Mouse (Mus musculus) CH12.LX (cell line): ENCODE measurements around the gene Atox1. TPM values are rescaled to one million over a fixed set of nuclear protein-coding genes. Genes with fewer than 3 reads are reported as not detected.
"Not testable (repeated sequence)": the region's sequence is repeated elsewhere in the genome, so short reads cannot be mapped to it uniquely, and the experiment has no call there.

Source experiments
- DNase-seq: peaks from one replicate; pipeline ENCODE4 v3.0.0-alpha.2; 2013; ENCODE audit errors: extremely low read depth
- H3K27ac ChIP-seq: 2 replicates; pipeline ENCODE4 v1.5.1; 2012; ENCODE audit warnings: low read depth, mild to moderate bottlenecking, control low read depth, moderate library complexity; ENCODE audit not compliant: insufficient read depth
- H3K27me3 ChIP-seq: replicated peaks from 2 replicates; pipeline ENCODE3; 2012; ENCODE audit warnings: inconsistent platforms
- H3K36me3 ChIP-seq, 2 experiments: replicated peaks in 1 of 2; 2 replicates each; pipeline versions ENCODE3 to v1.6.1; 2012; ENCODE audit warnings: inconsistent platforms in 1 of 2, low read length in 1 of 2, mild to moderate bottlenecking in 1 of 2, mixed read lengths in 1 of 2, moderate library complexity in 1 of 2; ENCODE audit not compliant: control insufficient read depth in 1 of 2, insufficient read depth in 1 of 2
- H3K4me1 ChIP-seq, 2 experiments: 2 replicates each; pipeline ENCODE4 v1.6.1; 2012; ENCODE audit warnings: inconsistent platforms in 1 of 2, moderate library complexity in 1 of 2; ENCODE audit not compliant: insufficient read depth in 2 of 2, control insufficient read depth in 1 of 2
- H3K4me2 ChIP-seq: 2 replicates; pipeline ENCODE4 v1.6.1; 2012; ENCODE audit warnings: low read depth, mild to moderate bottlenecking, control low read depth; ENCODE audit not compliant: poor library complexity, insufficient read depth, severe bottlenecking
- H3K4me3 ChIP-seq, 3 experiments: fragments of 150-350 bp in 1 of 3; sonication (generic) in 1 of 3; replicated peaks in 1 of 3; 2 replicates each; pipeline versions ENCODE3 to v1.5.1; 2011 to 2012; ENCODE audit warnings: low read depth in 2 of 3, low read length in 2 of 3, mild to moderate bottlenecking in 2 of 3, moderate library complexity in 2 of 3, control low read depth in 1 of 3, improper control_type of control experiment in 1 of 3, inconsistent platforms in 1 of 3, mixed read lengths in 1 of 3; ENCODE audit not compliant: poor library complexity in 1 of 3
- H3K79me2 ChIP-seq: replicated peaks from 2 replicates; pipeline ENCODE4 v1.6.1; 2012; ENCODE audit warnings: mild to moderate bottlenecking, moderate library complexity; ENCODE audit not compliant: control insufficient read depth, poor library complexity, insufficient read depth, severe bottlenecking; ENCODE audit errors: extremely low read depth
- H3K9ac ChIP-seq: 2 replicates; pipeline ENCODE4 v1.6.1; 2012; ENCODE audit warnings: low read depth, mild to moderate bottlenecking, control low read depth, moderate library complexity; ENCODE audit not compliant: insufficient read depth
- H3K9me3 ChIP-seq: replicated peaks from 2 replicates; pipeline ENCODE3; 2012; ENCODE audit warnings: low read length, inconsistent platforms, mixed read lengths
- CHD1 ChIP-seq: IDR thresholded peaks from 2 replicates; pipeline ENCODE4 v1.6.1; 2012; ENCODE audit warnings: low read depth, low read length, improper control_type of control experiment, inconsistent platforms
- E2F4 ChIP-seq: IDR thresholded peaks from 2 replicates; pipeline ENCODE4 v1.6.1; 2011; ENCODE audit warnings: low read depth, low read length, improper control_type of control experiment; ENCODE audit not compliant: insufficient replicate concordance
- ELF1 ChIP-seq: IDR thresholded peaks from 2 replicates; pipeline ENCODE4 v1.6.1; 2014; ENCODE audit warnings: low read depth, mild to moderate bottlenecking, inconsistent platforms, low read length, improper control_type of control experiment
- EP300 ChIP-seq: IDR thresholded peaks from 2 replicates; pipeline ENCODE4 v1.6.1; 2011; ENCODE audit warnings: low read length, improper control_type of control experiment
- IRF4 ChIP-seq: IDR thresholded peaks from 2 replicates; pipeline ENCODE4 v1.6.1; 2014; ENCODE audit warnings: low read depth, mild to moderate bottlenecking, inconsistent platforms, low read length, improper control_type of control experiment
- KAT2A ChIP-seq: IDR thresholded peaks from 2 replicates; pipeline ENCODE4 v1.6.1; 2012; ENCODE audit warnings: low read length, improper control_type of control experiment, inconsistent platforms; ENCODE audit not compliant: insufficient replicate concordance
- MAFK ChIP-seq: IDR thresholded peaks from 2 replicates; pipeline ENCODE4 v1.6.1; 2011; ENCODE audit warnings: low read length, improper control_type of control experiment; ENCODE audit not compliant: insufficient replicate concordance
- MAX ChIP-seq: IDR thresholded peaks from 2 replicates; pipeline ENCODE4 v1.6.1; 2011; ENCODE audit warnings: low read length, improper control_type of control experiment
- MXI1 ChIP-seq: IDR thresholded peaks from 2 replicates; pipeline ENCODE4 v1.6.1; 2011; ENCODE audit warnings: mild to moderate bottlenecking, low read depth, low read length, improper control_type of control experiment
- NELFE ChIP-seq: IDR thresholded peaks from 2 replicates; pipeline ENCODE4 v1.6.1; 2011; ENCODE audit warnings: low read depth, low read length, improper control_type of control experiment
- NRF1 ChIP-seq: IDR thresholded peaks from 2 replicates; pipeline ENCODE4 v1.6.1; 2014; ENCODE audit warnings: low read depth, mild to moderate bottlenecking, inconsistent platforms, low read length, improper control_type of control experiment, moderate library complexity
- PAX5 ChIP-seq: IDR thresholded peaks from 2 replicates; pipeline ENCODE4 v1.6.1; 2012; ENCODE audit warnings: low read length, inconsistent platforms, mixed read lengths
- SIN3A ChIP-seq: IDR thresholded peaks from 2 replicates; pipeline ENCODE4 v1.6.1; 2012; ENCODE audit warnings: low read length, improper control_type of control experiment, inconsistent platforms
- TBP ChIP-seq: conservative IDR thresholded peaks from 2 replicates; pipeline ENCODE4 v1.6.1; 2011; ENCODE audit warnings: low read depth, low read length, improper control_type of control experiment
- TCF12 ChIP-seq: IDR thresholded peaks from 2 replicates; pipeline ENCODE4 v1.6.1; 2014; ENCODE audit warnings: low read depth, mild to moderate bottlenecking, inconsistent platforms, low read length, improper control_type of control experiment
- UBTF ChIP-seq: IDR thresholded peaks from 2 replicates; pipeline ENCODE4 v1.6.1; 2012; ENCODE audit warnings: low read depth, mild to moderate bottlenecking, inconsistent platforms, low read length, improper control_type of control experiment, moderate library complexity
- USF2 ChIP-seq: conservative IDR thresholded peaks from 2 replicates; pipeline ENCODE4 v1.6.1; 2011; ENCODE audit warnings: low read depth, low read length, improper control_type of control experiment
- ZC3H11A ChIP-seq: IDR thresholded peaks from 2 replicates; pipeline ENCODE4 v1.6.1; 2012; ENCODE audit warnings: low read depth, mild to moderate bottlenecking, inconsistent platforms, low read length, improper control_type of control experiment
- ZKSCAN1 ChIP-seq: IDR thresholded peaks from 2 replicates; pipeline ENCODE4 v1.6.1; 2012; ENCODE audit warnings: low read depth, inconsistent platforms, low read length, improper control_type of control experiment, borderline replicate concordance
- dilution Hi-C: fragments of 300-500 bp; cut with MboI; formaldehyde crosslinking; loops from 2 replicates; pipeline ENCODE4 v1.14.3; 2020; ENCODE audit warnings: low sequenced_read_pairs; ENCODE audit not compliant: extremely low pct_unique_long_range_greater_than_20kb, extremely low pct_ligation_motif_present
- in situ Hi-C: fragments of 300-500 bp; cut with MboI; formaldehyde crosslinking; loops from 3 replicates; pipeline ENCODE4 v1.14.3; 2019; ENCODE audit warnings: low sequenced_read_pairs, low pct_ligation_motif_present, low pct_unique_long_range_greater_than_20kb, mixed read lengths
- polyA plus RNA-seq: library from polyadenylated mRNA; unstranded; fragments of >175 nt; gene quantifications from 2 replicates; pipeline ENCODE4 v1.2.1, GENCODE M21; 2012; ENCODE audit warnings: low read depth; ENCODE audit not compliant: insufficient read length
- total RNA-seq, 2 experiments: library from RNA; depleted of rRNA; stranded (reverse); fragments of 300-350 nt in 1 of 2; fragments of >200 nt in 1 of 2; gene quantifications; 2 replicates each; pipeline ENCODE4 v1.2.3; 2012 to 2014

The Atox1 gene
- total and polyA plus RNA-seq, 3 experiments: 264 to 445 (median 398) TPM

- Histone ChIP-seq H3K4me3 (no peak overlapping the region), H3K9me3 (no peaks in the 10 kb centered on the region), H3K27me3 (peaks cover 46% of the 10 kb centered on the region), H3K9ac (no peak overlapping the region), H3K27ac (no peak overlapping the region), H3K79me2 (no peaks in the 10 kb centered on the region), H3K4me1 (peaks cover 0 to 9% of the 10 kb centered on the region in 2 experiments; a peak in 3 of 4 replicates), H3K4me2 (no peak overlapping the region), H3K36me3 (no peaks in the 10 kb centered on the region)
- in situ Hi-C loops (no loop called here), dilution Hi-C loops (no loop called here)
- no peak for DNase-seq
- no peak for TF ChIP-seq ELF1
- TF ChIP-seq NELFE: no peak
- no peak for TF ChIP-seq MAX
- TF ChIP-seq KAT2A: no peak
- no peak for TF ChIP-seq ZC3H11A
- TF ChIP-seq UBTF: no peak
- TF ChIP-seq MXI1: no peak
- no peak for TF ChIP-seq SIN3A
- no peak for TF ChIP-seq E2F4
- no peak for TF ChIP-seq MAFK
- no peak for TF ChIP-seq USF2
- no peak for TF ChIP-seq NRF1
- no peak for TF ChIP-seq CHD1
- TF ChIP-seq TCF12: no peak
- no peak for TF ChIP-seq TBP
- no peak for TF ChIP-seq IRF4
- TF ChIP-seq EP300: no peak
- no peak for TF ChIP-seq PAX5
- TF ChIP-seq ZKSCAN1: no peak
These were observed 44.3 kb downstream of the Atox1 start for GRCm38 (mm10) chr11:55416609-55417265.

DNA sequence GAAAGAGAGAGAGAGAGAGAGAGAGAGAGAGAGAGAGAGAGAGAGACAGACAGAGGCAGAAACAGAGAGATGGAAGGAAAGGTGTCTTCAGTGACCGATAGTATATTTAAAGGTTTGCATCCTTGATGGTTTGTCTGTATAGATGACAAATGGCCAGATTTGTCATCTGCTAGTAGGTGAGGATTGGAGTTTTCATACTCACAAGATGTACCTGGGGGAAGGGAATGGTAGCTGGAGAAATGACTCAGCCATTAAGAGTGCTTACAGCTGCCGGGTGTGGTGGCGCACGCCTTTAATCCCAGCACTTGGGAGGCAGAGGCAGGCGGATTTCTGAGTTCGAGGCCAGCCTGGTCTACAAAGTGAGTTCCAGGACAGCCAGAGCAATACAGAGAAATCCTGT is 45.3 kb downstream of the Atox1 start:
- in situ Hi-C loops, H3K4me2 ChIP-seq, H3K79me2 ChIP-seq, DNase-seq, H3K4me1 ChIP-seq, H3K9ac ChIP-seq, H3K4me3 ChIP-seq, H3K9me3 ChIP-seq, dilution Hi-C loops, H3K27ac ChIP-seq, H3K36me3 ChIP-seq: not testable (repeated sequence)
- peaks cover 53% of the 10 kb centered on the region for H3K27me3 ChIP-seq
